Mouse (Mus musculus) liver, postnatal 0 days (tissue): ENCODE measurements at regions not wholly inside any gene's neighbourhood (a gene's known extent, or its start where the extent isn't known, plus 50 kb on each side); places are given as distances from the start of the nearest gene placed in this dataset.
"Not testable (repeated sequence)": the region's sequence is repeated elsewhere in the genome, so short reads cannot be mapped to it uniquely, and the experiment has no call there.

Experiments used
- ATAC-seq: fragments of 200-750 bp; cut with Nextera tagmentation; 2 replicates; pipeline ENCODE4 v1.8.0; 2017; ENCODE audit warnings: mild to moderate bottlenecking, moderate library complexity
- DNase-seq: peaks from one replicate; pipeline ENCODE4 v3.0.0-alpha.2; 2016
- H3K27ac ChIP-seq: fragments of 300-500 bp; sonication (generic); 2 replicates; pipeline ENCODE4 v1.5.1; 2014; ENCODE audit warnings: antibody characterized with exemption, moderate library complexity, mild to moderate bottlenecking, low read depth
- H3K27me3 ChIP-seq: fragments of 300-500 bp; sonication (generic); 2 replicates; pipeline ENCODE4 v1.6.1; 2014; ENCODE audit warnings: low read length, control low read depth, mixed read lengths; ENCODE audit not compliant: insufficient read depth
- H3K36me3 ChIP-seq: fragments of 300-500 bp; sonication (generic); replicated peaks from 2 replicates; pipeline ENCODE4 v1.6.1; 2014; ENCODE audit warnings: mild to moderate bottlenecking, control low read depth, low read length, moderate library complexity, mixed read lengths; ENCODE audit not compliant: insufficient read depth
- H3K4me1 ChIP-seq: fragments of 300-500 bp; sonication (generic); 2 replicates; pipeline ENCODE4 v1.6.1; 2014; ENCODE audit warnings: antibody characterized with exemption, mild to moderate bottlenecking, control low read depth; ENCODE audit not compliant: insufficient read depth
- H3K4me2 ChIP-seq: fragments of 300-500 bp; sonication (generic); 2 replicates; pipeline ENCODE4 v1.6.1; 2014; ENCODE audit warnings: low read depth, mild to moderate bottlenecking, low read length, moderate library complexity, mixed read lengths
- H3K4me3 ChIP-seq: fragments of 300-500 bp; sonication (generic); 2 replicates; pipeline ENCODE4 v1.5.1; 2014; ENCODE audit warnings: low read depth, low read length
- H3K9ac ChIP-seq: fragments of 300-500 bp; sonication (generic); replicated peaks from 2 replicates; pipeline ENCODE4 v1.6.1; 2014; ENCODE audit warnings: mild to moderate bottlenecking, moderate library complexity
- H3K9me3 ChIP-seq: fragments of 300-500 bp; sonication (generic); 2 replicates; pipeline ENCODE4 v1.6.1; 2016; ENCODE audit warnings: mild to moderate bottlenecking, control low read depth, low read length, mixed read lengths
- CTCF ChIP-seq: sonication (generic); IDR thresholded peaks from 2 replicates; pipeline ENCODE4 v1.5.1; 2016; ENCODE audit warnings: antibody characterized with exemption, low read depth
- EP300 ChIP-seq: IDR thresholded peaks from 2 replicates; pipeline ENCODE4 v1.6.1; 2016; ENCODE audit warnings: antibody characterized with exemption, low read depth, mild to moderate bottlenecking
- WGBS: fragments of 180-500 bp; shearing (Covaris S2); extraction: QIAGEN DNeasy Blood & Tissue Kit; methylation state at CpG from one replicate; pipeline ENCODE4 v1.1.7; 2014; ENCODE audit not compliant: insufficient replicate concordance; 5-methylcytosine and 5-hydroxymethylcytosine counted together

GRCm38 (mm10) chr6:31917411-31918131, 132.5 kb upstream of the 1700012A03Rik start:
- H3K9ac ChIP-seq: no peak overlapping the region
- no peak overlapping the region for H3K4me2 ChIP-seq
- no peak overlapping the region for H3K27ac ChIP-seq
- no peak for DNase-seq
- no peak overlapping the region for H3K4me3 ChIP-seq
- no peaks in the 10 kb centered on the region for H3K36me3 ChIP-seq
- WGBS: 73% methylated on average over 13 of the region's 13 CpGs
- no peak for ATAC-seq
- no peaks in the 10 kb centered on the region for H3K4me1 ChIP-seq
- no peak for TF ChIP-seq CTCF
- no peak for TF ChIP-seq EP300
- H3K27me3 ChIP-seq: no peaks in the 10 kb centered on the region
- no peaks in the 10 kb centered on the region for H3K9me3 ChIP-seq

GRCm38 (mm10) chr6:31901791-31902190, 148.3 kb upstream of the 1700012A03Rik start:
- no peak overlapping the region for H3K9ac ChIP-seq
- TF ChIP-seq EP300: no peak
- no peak for TF ChIP-seq CTCF
- H3K36me3 ChIP-seq: no peaks in the 10 kb centered on the region
- no peak overlapping the region for H3K4me3 ChIP-seq
- no peak for ATAC-seq
- no peak overlapping the region for H3K27ac ChIP-seq
- H3K27me3 ChIP-seq: no peaks in the 10 kb centered on the region
- 74% methylated on average over 2 of the region's 2 CpGs for WGBS
- H3K4me2 ChIP-seq: no peak overlapping the region
- H3K9me3 ChIP-seq: no peaks in the 10 kb centered on the region
- DNase-seq: no peak
- H3K4me1 ChIP-seq: no peaks in the 10 kb centered on the region

GRCm38 (mm10) chr6:31899055-31899454, 151.0 kb upstream of the 1700012A03Rik start:
- no peak for TF ChIP-seq CTCF
- WGBS: 50% methylated on average over 3 of the region's 3 CpGs
- Histone ChIP-seq H3K27ac (no peak overlapping the region), H3K4me3 (no peak overlapping the region), H3K4me1 (no peaks in the 10 kb centered on the region), H3K36me3 (no peaks in the 10 kb centered on the region), H3K9ac (no peak overlapping the region), H3K9me3 (no peaks in the 10 kb centered on the region), H3K4me2 (no peak overlapping the region), H3K27me3 (no peaks in the 10 kb centered on the region)
- no peak for DNase-seq
- no peak for ATAC-seq

- TF ChIP-seq EP300: no peak
- no peak for TF ChIP-seq CTCF
- WGBS: 45% methylated on average over 4 of the region's 4 CpGs
- Histone ChIP-seq H3K36me3 (no peaks in the 10 kb centered on the region), H3K4me2 (no peak overlapping the region), H3K27me3 (no peaks in the 10 kb centered on the region), H3K4me1 (no peaks in the 10 kb centered on the region), H3K27ac (no peak overlapping the region), H3K9me3 (no peaks in the 10 kb centered on the region), H3K4me3 (no peak overlapping the region), H3K9ac (no peak overlapping the region)
- DNase-seq (no peak), ATAC-seq (no peak)
Observed at GRCm38 (mm10) chr6:31898609-31899008, 151.4 kb upstream of the 1700012A03Rik start.

GRCm38 (mm10) chr6:31897001-31897400, 153.0 kb upstream of the 1700012A03Rik start:
- no peaks in the 10 kb centered on the region for H3K9me3 ChIP-seq
- no peak overlapping the region for H3K9ac ChIP-seq
- no peak overlapping the region for H3K27ac ChIP-seq
- no peak overlapping the region for H3K4me3 ChIP-seq
- TF ChIP-seq EP300: no peak
- DNase-seq (no peak), ATAC-seq (no peak)
- WGBS: 65% methylated on average over 3 of the region's 3 CpGs
- H3K4me2 ChIP-seq: no peak overlapping the region
- H3K27me3 ChIP-seq: no peaks in the 10 kb centered on the region
- no peaks in the 10 kb centered on the region for H3K36me3 ChIP-seq
- H3K4me1 ChIP-seq: no peaks in the 10 kb centered on the region

GRCm38 (mm10) chr6:31895835-31896234, 154.2 kb upstream of the 1700012A03Rik start:
- no peaks in the 10 kb centered on the region for H3K9me3 ChIP-seq
- H3K27me3 ChIP-seq: no peaks in the 10 kb centered on the region
- WGBS: 52% methylated on average over 3 of the region's 3 CpGs
- H3K36me3 ChIP-seq: no peaks in the 10 kb centered on the region
- no peaks in the 10 kb centered on the region for H3K4me1 ChIP-seq
- no peak overlapping the region for H3K9ac ChIP-seq
- TF ChIP-seq CTCF (no peak), EP300 (no peak)
- ATAC-seq: no peak
- no peak overlapping the region for H3K4me3 ChIP-seq
- no peak for DNase-seq
- H3K27ac ChIP-seq: no peak overlapping the region
- no peak overlapping the region for H3K4me2 ChIP-seq

GRCm38 (mm10) chr6:31886931-31887330, 163.1 kb upstream of the 1700012A03Rik start:
- H3K4me1 ChIP-seq: no peaks in the 10 kb centered on the region
- H3K36me3 ChIP-seq: no peaks in the 10 kb centered on the region
- no peak for ATAC-seq
- no peak overlapping the region for H3K4me3 ChIP-seq
- no peak overlapping the region for H3K4me2 ChIP-seq
- H3K9ac ChIP-seq: no peak overlapping the region
- H3K9me3 ChIP-seq: no peaks in the 10 kb centered on the region
- TF ChIP-seq EP300 (no peak), CTCF (no peak)
- H3K27ac ChIP-seq: no peak overlapping the region
- no peak for DNase-seq
- H3K27me3 ChIP-seq: no peaks in the 10 kb centered on the region
- WGBS: 17% methylated on average over 4 of the region's 4 CpGs

- H3K36me3 ChIP-seq, H3K4me2 ChIP-seq, DNase-seq, H3K27ac ChIP-seq, ATAC-seq, H3K27me3 ChIP-seq, H3K4me1 ChIP-seq, H3K9ac ChIP-seq, H3K9me3 ChIP-seq, H3K4me3 ChIP-seq: not testable (repeated sequence)
- 13% methylated on average over 1 of the region's 1 CpGs for WGBS
Observed at GRCm38 (mm10) chr6:31885196-31885595, 164.8 kb upstream of the 1700012A03Rik start.
